ENCODE assay signal across 16 mouse cellular contexts in the genomic region with DNA sequence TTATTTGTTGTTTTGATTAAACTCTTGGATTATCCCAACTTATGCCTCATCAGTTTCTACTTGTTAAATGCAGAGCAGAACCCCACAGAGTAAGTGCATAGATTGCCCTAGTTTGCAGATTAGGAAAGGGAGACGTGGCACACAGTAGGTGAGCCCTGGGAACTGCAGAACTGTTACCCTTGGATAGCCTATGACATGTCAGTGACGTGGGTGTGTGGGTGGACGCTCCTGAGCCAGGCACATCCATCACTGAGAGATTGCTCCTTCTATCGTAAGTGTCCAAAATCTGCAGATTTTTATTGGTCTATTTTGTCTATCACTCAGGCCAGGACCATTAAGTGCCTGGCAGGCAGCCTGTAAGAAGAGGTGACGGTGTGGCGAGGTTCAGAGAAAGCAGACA.
A peak's percentile ranks its signal among the peaks of the same experiment; 100 is the strongest.
DNase-seq lines count a peak whose midpoint lies in the region; ATAC-seq and TF ChIP-seq lines count a peak whose summit lies in the region.
"Had no signal": no experiment of that assay in that cellular context is flagged by ENCODE, and none has a peak within 500 bp of the region (broad histone marks: within the 10 kb centered on the region; RNA-seq: fewer than 3 reads in every experiment).

No protein-coding gene starts in this region.

- H3K36me3 ChIP-seq in heart, adult 2 months (ENCODE audit: control insufficient read depth, insufficient read depth, low read length), result no peaks in the 10 kb centered on the region
- H3K36me3 ChIP-seq in intestine, embryonic 14.5 days (ENCODE audit: control insufficient read depth, insufficient read depth, low read length), result no peaks in the 10 kb centered on the region
- no peaks in the 10 kb centered on the region for H3K36me3 ChIP-seq in intestine, embryonic 16.5 days (ENCODE audit: control insufficient read depth, insufficient read depth, low read length)
- H3K36me3 ChIP-seq: hindbrain, embryonic 13.5 days; limb, embryonic 12.5 days; liver, embryonic 12.5 days; midbrain, embryonic 12.5 days had no signal

- H3K4me1 ChIP-seq in heart, adult 2 months (ENCODE audit: control insufficient read depth, insufficient read depth, low read length), result peaks cover 4% of the 10 kb centered on the region
- H3K4me1 ChIP-seq in intestine, embryonic 14.5 days (replicated peaks; ENCODE audit: control insufficient read depth, insufficient read depth, low read length), result peaks cover 16% of the 10 kb centered on the region
- no peaks in the 10 kb centered on the region; the same call in 1 of the 2 replicates for H3K4me1 ChIP-seq in intestine, embryonic 16.5 days (ENCODE audit: control insufficient read depth, insufficient read depth, low read length)
- H3K4me1 ChIP-seq: hindbrain, embryonic 13.5 days; liver, embryonic 12.5 days had no signal

- 43% methylated on average over 6 of the region's 6 CpGs for WGBS in heart, adult 2 months
- WGBS in intestine, embryonic 14.5 days, result 61% methylated on average over 6 of the region's 6 CpGs
- WGBS in intestine, embryonic 16.5 days, result 64% methylated on average over 6 of the region's 6 CpGs

- TF ChIP-seq POLR2A in heart, adult 2 months (IDR thresholded peaks at IDR 0.05; ENCODE audit: insufficient read depth, low read depth, low read length), result no peak
- no peak for TF ChIP-seq POLR2A in brain, embryonic 14.5 days (IDR thresholded peaks at IDR 0.05; ENCODE audit: borderline replicate concordance, extremely low read depth, insufficient read depth, insufficient read length, poor library complexity, severe bottlenecking)

- no peak; the same call in 1 of the 2 replicates for ATAC-seq in intestine, embryonic 14.5 days (replicated peaks; ENCODE audit: low FRiP score, low TSS enrichment, low read depth)
- ATAC-seq in intestine, embryonic 16.5 days, result no peak
- ATAC-seq: forebrain, embryonic 14.5 days; liver, embryonic 12.5 days had no signal

- no peak for TF ChIP-seq CTCF in heart, adult 2 months (IDR thresholded peaks at IDR 0.05)
- no peak for TF ChIP-seq CTCF in brain, embryonic 14.5 days (IDR thresholded peaks at IDR 0.05; ENCODE audit: borderline replicate concordance, extremely low read depth, insufficient read depth, insufficient read length)

- H3K9ac ChIP-seq in heart, adult 2 months (ENCODE audit: low read depth, low read length), result no peak overlapping the region
- no peak overlapping the region; the same call in 1 of the 2 replicates for H3K9ac ChIP-seq in intestine, embryonic 14.5 days (ENCODE audit: low read length)
- no peak overlapping the region for H3K9ac ChIP-seq in intestine, embryonic 16.5 days (ENCODE audit: low read depth, low read length)
- H3K9ac ChIP-seq: hindbrain, embryonic 13.5 days; limb, embryonic 12.5 days; liver, embryonic 12.5 days; midbrain, embryonic 12.5 days had no signal

- intact Hi-C loops in heart, adult 2 months (cut with DNase I), result loop anchor here (5.0 to 10.0 kb wide), 2 partner anchors 71 to 259 kb away; no protein-coding TSS in a partner anchor
- intact Hi-C loops in heart, postnatal 36 days (cut with DNase I), result loop anchor here (2.0 to 10.0 kb wide), 4 partner anchors 56 to 1009 kb away; no protein-coding TSS in a partner anchor

- H3K79me2 ChIP-seq in heart, adult 2 months (replicated peaks; ENCODE audit: control insufficient read depth, insufficient read depth, low read length), result no peaks in the 10 kb centered on the region

- TF ChIP-seq EP300 in heart, adult 2 months (IDR thresholded peaks at IDR 0.05; ENCODE audit: insufficient read depth, low read depth, low read length), result no peak

- H3K9me3 ChIP-seq in intestine, embryonic 14.5 days (ENCODE audit: control insufficient read depth, low read length), result no peaks in the 10 kb centered on the region
- H3K9me3 ChIP-seq in intestine, embryonic 16.5 days (ENCODE audit: control insufficient read depth, low read length), result no peaks in the 10 kb centered on the region
- H3K9me3 ChIP-seq: hindbrain, embryonic 13.5 days; limb, embryonic 12.5 days; liver, embryonic 12.5 days; midbrain, embryonic 12.5 days had no signal

- DNase-seq in heart, adult 2 months, result peak in 1 of 2 experiments; percentile 11
- DNase-seq in heart, postnatal 36 days, result no peak
- DNase-seq in intestine, embryonic 14.5 days (ENCODE audit: low spot score), result no peak
- DNase-seq in brain, adult 2 months (ENCODE audit: low read depth, low spot score), result peak; percentile 31
- DNase-seq in brain, embryonic 14.5 days (ENCODE audit: low read depth), result peak; percentile 37
- no peak for DNase-seq in urinary bladder, adult 2 months (ENCODE audit: low spot score)
- DNase-seq: cerebellum, adult 11 months; right cerebral cortex, postnatal 25 days; spleen, adult 18-20 months had no signal

- H3K4me3 ChIP-seq in heart, adult 2 months, result no peak overlapping the region
- no peak overlapping the region for H3K4me3 ChIP-seq in intestine, embryonic 14.5 days (ENCODE audit: low read depth, low read length)
- no peak overlapping the region for H3K4me3 ChIP-seq in intestine, embryonic 16.5 days (ENCODE audit: low read length)
- H3K4me3 ChIP-seq: hindbrain, embryonic 13.5 days; limb, embryonic 12.5 days; liver, embryonic 12.5 days; midbrain, embryonic 12.5 days had no signal

- peak overlapping the region; percentile 82 for H3K27ac ChIP-seq in heart, adult 2 months
- H3K27ac ChIP-seq in intestine, embryonic 14.5 days (ENCODE audit: low read depth), result peak overlapping the region; percentile 12; the same call in 1 of the 2 replicates
- H3K27ac ChIP-seq in intestine, embryonic 16.5 days (ENCODE audit: low read length), result no peak overlapping the region
- H3K27ac ChIP-seq: hindbrain, embryonic 13.5 days; kidney, postnatal 0 days; limb, embryonic 12.5 days; liver, embryonic 12.5 days; midbrain, embryonic 12.5 days had no signal

- H3K4me2 ChIP-seq in intestine, embryonic 14.5 days (ENCODE audit: low read length), result no peak overlapping the region
- H3K4me2 ChIP-seq in intestine, embryonic 16.5 days (ENCODE audit: low read depth, low read length), result no peak overlapping the region
- H3K4me2 ChIP-seq: hindbrain, embryonic 13.5 days; limb, embryonic 12.5 days; liver, embryonic 12.5 days; midbrain, embryonic 12.5 days had no signal

- no peaks in the 10 kb centered on the region for H3K27me3 ChIP-seq in heart, adult 2 months (ENCODE audit: control insufficient read depth, insufficient read depth, low read length)
- H3K27me3 ChIP-seq in intestine, embryonic 14.5 days (replicated peaks; ENCODE audit: control insufficient read depth, insufficient read depth, low read length), result no peaks in the 10 kb centered on the region
- H3K27me3 ChIP-seq in intestine, embryonic 16.5 days (replicated peaks; ENCODE audit: control insufficient read depth, insufficient read depth, low read length), result no peaks in the 10 kb centered on the region
- H3K27me3 ChIP-seq: limb, embryonic 12.5 days; liver, embryonic 12.5 days had no signal

Comparison
In these comparisons a context has a peak if more than half of its experiments do, and no peak if none do; other contexts are left out.
1. DNase-seq: peak in brain, adult 2 months (single experiment) and brain, embryonic 14.5 days (single experiment); none in heart, postnatal 36 days (0 of 2), intestine, embryonic 14.5 days (single experiment) and urinary bladder, adult 2 months (single experiment).